In genomic region chr12:76530580-76531139, GRCm38 (mm10) we compare ENCODE assay signal across 9 mouse cellular contexts. TPM values are rescaled to one million over a fixed set of nuclear protein-coding genes. Genes with fewer than 3 reads are reported as not detected.
DNase-seq lines count a peak whose midpoint lies in the region; ATAC-seq and TF ChIP-seq lines count a peak whose summit lies in the region.
"Had no signal": no experiment of that assay in that cellular context is flagged by ENCODE, and none has a peak within 500 bp of the region (broad histone marks: within the 10 kb centered on the region; RNA-seq: fewer than 3 reads in every experiment).

Plekhg3 (plus strand) TSS chr12:76530891.

- no peak for TF ChIP-seq POLR2A in bone marrow, adult 2 months (IDR thresholded peaks at IDR 0.05; ENCODE audit: borderline replicate concordance, control insufficient read depth, low read depth, low read length)

- no peak for DNase-seq in kidney, postnatal 36 days
- DNase-seq in 3T3-L1 (ENCODE audit: low read depth, low spot score), result peak; percentile 53
- no peak for DNase-seq in large intestine, adult 2 months (ENCODE audit: low read depth, low spot score)
- DNase-seq in forebrain, embryonic 11.5 days (ENCODE audit: low spot score), result no peak

- H3K4me1 ChIP-seq in kidney, embryonic 14.5 days (ENCODE audit: control insufficient read depth, insufficient read depth, low read length), result peaks cover 12% of the 10 kb centered on the region
- H3K4me1 ChIP-seq in bone marrow, adult 2 months (ENCODE audit: control insufficient read depth, insufficient read depth, low read length), result peaks cover 7% of the 10 kb centered on the region; the same call in 1 of the 2 replicates
- H3K4me1 ChIP-seq in forebrain, embryonic 16.5 days (replicated peaks; ENCODE audit: control insufficient read depth, insufficient read depth, low read length), result peaks cover 13% of the 10 kb centered on the region
- peaks cover 11% of the 10 kb centered on the region; the same call in 1 of the 2 replicates for H3K4me1 ChIP-seq in forebrain, embryonic 11.5 days (replicated peaks; ENCODE audit: control insufficient read depth, insufficient read depth, low read length)

- TF ChIP-seq CTCF in bone marrow, adult 2 months (IDR thresholded peaks at IDR 0.05; ENCODE audit: control insufficient read depth, insufficient read depth, low read length), result no peak

- no peak within 1 kb of the TSS for H3K9ac ChIP-seq in kidney, embryonic 14.5 days (ENCODE audit: low read depth, low read length)
- H3K9ac ChIP-seq in forebrain, embryonic 16.5 days (replicated peaks; ENCODE audit: low read depth, low read length), result no peak within 1 kb of the TSS
- no peak within 1 kb of the TSS for H3K9ac ChIP-seq in forebrain, embryonic 11.5 days (ENCODE audit: low read length)
- H3K9ac ChIP-seq: hindbrain, embryonic 15.5 days had no signal

- 40% methylated on average over 6 of the region's 6 CpGs for WGBS in kidney, embryonic 14.5 days
- WGBS in bone marrow, adult 2 months, result 84% methylated on average over 6 of the region's 6 CpGs
- WGBS in large intestine, adult 2 months, result 44% methylated on average over 6 of the region's 6 CpGs
- WGBS in forebrain, embryonic 16.5 days, result 38% methylated on average over 6 of the region's 6 CpGs
- 28% methylated on average over 6 of the region's 6 CpGs for WGBS in forebrain, embryonic 11.5 days

- H3K27ac ChIP-seq in kidney, embryonic 14.5 days (ENCODE audit: low read depth, low read length), result no peak within 1 kb of the TSS
- no peak within 1 kb of the TSS for H3K27ac ChIP-seq in bone marrow, adult 2 months (ENCODE audit: control insufficient read depth, insufficient read depth, low read depth, low read length, poor library complexity)
- H3K27ac ChIP-seq in forebrain, embryonic 16.5 days (ENCODE audit: low read length), result no peak within 1 kb of the TSS
- no peak within 1 kb of the TSS for H3K27ac ChIP-seq in forebrain, embryonic 11.5 days (ENCODE audit: low read depth, low read length)
- H3K27ac ChIP-seq: hindbrain, embryonic 15.5 days had no signal

- H3K4me2 ChIP-seq in kidney, embryonic 14.5 days (replicated peaks; ENCODE audit: low read depth, low read length), result peak within 1 kb of the TSS; percentile 91
- no peak within 1 kb of the TSS for H3K4me2 ChIP-seq in forebrain, embryonic 16.5 days (ENCODE audit: low read length)
- H3K4me2 ChIP-seq in forebrain, embryonic 11.5 days (ENCODE audit: low read depth, low read length, severe bottlenecking), result no peak within 1 kb of the TSS
- H3K4me2 ChIP-seq: hindbrain, embryonic 15.5 days had no signal

- H3K4me3 ChIP-seq in kidney, embryonic 14.5 days (ENCODE audit: low read length), result no peak within 1 kb of the TSS
- no peak within 1 kb of the TSS for H3K4me3 ChIP-seq in bone marrow, adult 2 months (replicated peaks; ENCODE audit: control insufficient read depth, low read depth, low read length)
- no peak within 1 kb of the TSS for H3K4me3 ChIP-seq in forebrain, embryonic 16.5 days (replicated peaks; ENCODE audit: low read length)
- H3K4me3 ChIP-seq in forebrain, embryonic 11.5 days (ENCODE audit: low read depth, low read length), result no peak within 1 kb of the TSS
- H3K4me3 ChIP-seq: hindbrain, embryonic 15.5 days had no signal

- no peaks in the 10 kb centered on the region for H3K27me3 ChIP-seq in kidney, embryonic 14.5 days (ENCODE audit: control insufficient read depth, insufficient read depth, low read length)
- peaks cover 40% of the 10 kb centered on the region for H3K27me3 ChIP-seq in forebrain, embryonic 16.5 days (replicated peaks; ENCODE audit: control insufficient read depth, insufficient read depth, low read length)
- H3K27me3 ChIP-seq in forebrain, embryonic 11.5 days (ENCODE audit: control insufficient read depth, insufficient read depth, low read length), result peaks cover 46% of the 10 kb centered on the region

- H3K9me3 ChIP-seq in kidney, embryonic 14.5 days (ENCODE audit: control insufficient read depth, low read length), result no peaks in the 10 kb centered on the region
- H3K9me3 ChIP-seq in forebrain, embryonic 16.5 days (ENCODE audit: control insufficient read depth, low read length), result no peaks in the 10 kb centered on the region
- H3K9me3 ChIP-seq in forebrain, embryonic 11.5 days (ENCODE audit: control insufficient read depth, low read length), result no peaks in the 10 kb centered on the region
- H3K9me3 ChIP-seq: hindbrain, embryonic 15.5 days had no signal

- no peaks in the 10 kb centered on the region for H3K36me3 ChIP-seq in kidney, embryonic 14.5 days (ENCODE audit: control insufficient read depth, insufficient read depth, low read length)
- H3K36me3 ChIP-seq in forebrain, embryonic 16.5 days (ENCODE audit: control insufficient read depth, insufficient read depth), result no peaks in the 10 kb centered on the region
- no peaks in the 10 kb centered on the region for H3K36me3 ChIP-seq in forebrain, embryonic 11.5 days (ENCODE audit: control insufficient read depth, insufficient read depth, low read length)
- H3K36me3 ChIP-seq: hindbrain, embryonic 15.5 days had no signal

- ATAC-seq in kidney, embryonic 14.5 days (ENCODE audit: low FRiP score, low TSS enrichment), result no peak
- ATAC-seq in forebrain, embryonic 16.5 days, result no peak
- ATAC-seq in forebrain, embryonic 11.5 days (replicated peaks; ENCODE audit: low FRiP score), result no peak
- no peak for ATAC-seq in CD4-positive, CD25-positive, alpha-beta regulatory T cell, adult 4 months

RNA-seq across cellular contexts. Expression of gene Plekhg3, which starts in this region (rescaled TPM):
- polyA plus RNA-seq in kidney, embryonic 14.5 days (2014; fragmentation: Nextera tagmentation; extraction: Ambion mirVana), result 7.9 and 15.1 TPM in 2 replicates
- polyA plus RNA-seq in bone marrow, adult 2 months (2011; ENCODE audit: insufficient read depth, insufficient read length, low replicate concordance, missing spikeins), result 9.6 and 24.0 TPM in 2 replicates
- polyA plus RNA-seq in large intestine, adult 2 months (2012; rRNA removed), result 13.3 and 19.7 TPM in 2 replicates
- 1.0 and 1.3 TPM in 2 replicates for polyA plus RNA-seq in forebrain, embryonic 16.5 days (2015; fragmentation: Nextera tagmentation; extraction: Ambion mirVana)
- polyA plus RNA-seq in forebrain, embryonic 11.5 days (2014; fragmentation: Nextera tagmentation; extraction: Ambion mirVana), result 1.0 and 1.3 TPM in 2 replicates
- polyA plus RNA-seq in CD4-positive, CD25-positive, alpha-beta regulatory T cell, adult 4 months (2017; shearing (Covaris generic)), result 1 to 10 TPM in 1 of 2 experiments, under 1 TPM in 1; 0.91 to 2.2 TPM
